Mouse (Mus musculus): Measurements from ENCODE around the gene Uqcrc1. TPM values are rescaled to one million over a fixed set of nuclear protein-coding genes. Genes with fewer than 3 reads are reported as not detected.
A peak's percentile ranks its signal among the peaks of the same experiment; 100 is the strongest.

Uqcrc1 gene
- 354 and 355 TPM in 2 replicates for polyA plus RNA-seq (2015; fragmentation: Nextera tagmentation; extraction: Ambion mirVana)

DNA sequence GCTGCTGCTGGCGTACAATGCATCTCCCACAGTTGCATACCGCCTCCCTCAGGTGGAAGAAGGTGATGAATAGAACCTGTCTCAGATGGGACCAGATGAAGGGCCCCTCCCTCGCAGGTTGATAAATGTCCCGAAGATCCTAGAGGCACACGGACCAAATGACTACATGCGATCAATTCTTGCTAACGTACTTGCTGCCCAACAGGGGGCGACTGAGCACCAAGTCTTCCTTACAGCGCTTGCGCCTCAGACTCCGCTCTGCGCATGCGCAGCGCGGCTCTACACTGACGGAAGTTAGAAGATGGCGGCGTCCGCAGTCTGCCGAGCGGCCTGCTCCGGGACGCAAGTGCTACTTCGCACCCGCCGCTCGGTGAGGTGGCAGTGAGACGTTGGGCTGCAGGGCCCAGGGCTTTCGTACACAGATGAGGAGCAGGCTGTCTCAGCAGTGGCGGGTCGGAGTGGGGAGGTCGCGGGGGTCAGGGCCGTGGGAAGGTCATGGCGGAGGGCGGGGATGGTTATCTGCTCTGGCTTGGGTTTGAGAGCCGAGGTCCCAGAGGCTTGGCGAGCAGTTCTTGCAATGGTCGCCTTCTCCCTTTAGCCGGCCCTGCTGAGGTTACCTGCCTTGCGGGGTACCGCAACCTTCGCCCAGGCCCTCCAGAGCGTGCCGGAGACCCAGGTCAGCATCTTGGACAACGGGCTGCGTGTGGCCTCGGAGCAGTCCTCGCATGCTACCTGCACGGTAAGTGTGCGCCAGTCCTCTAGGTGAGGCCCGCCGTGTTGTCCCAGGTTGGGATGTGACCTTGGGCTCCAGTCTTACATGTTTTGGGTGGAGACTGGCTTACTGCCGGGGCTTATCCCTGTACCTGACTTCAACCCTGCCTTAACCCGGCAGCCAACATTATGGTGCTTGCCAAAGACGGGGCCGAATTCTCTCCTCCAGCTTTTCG is at the start of gene Uqcrc1:
Gene Uqcrc1, plus strand, starts transcription at position 216 of the 947 bp plus-strand sequence.
- under 1% methylated on average over 58 of the region's 58 CpGs for whole genome bisulfite sequencing (ENCODE audit: insufficient replicate concordance)
- Histone ChIP-seq H3K4me3 (replicated peaks) (peak within 1 kb of the TSS; percentile 86), H3K4me2 (peak within 1 kb of the TSS; percentile 83), H3K36me3 (peaks cover 36% of the 10 kb centered on the region), H3K27me3 (no peaks in the 10 kb centered on the region), H3K27ac (peak within 1 kb of the TSS; percentile 70), H3K9ac (peak within 1 kb of the TSS; percentile 86), H3K4me1 (replicated peaks) (peaks cover 30% of the 10 kb centered on the region), H3K9me3 (replicated peaks) (no peaks in the 10 kb centered on the region)
- ATAC-seq (ENCODE audit: low read depth) (peak; percentile 87), DNase-seq (peak; percentile 91)

DNA sequence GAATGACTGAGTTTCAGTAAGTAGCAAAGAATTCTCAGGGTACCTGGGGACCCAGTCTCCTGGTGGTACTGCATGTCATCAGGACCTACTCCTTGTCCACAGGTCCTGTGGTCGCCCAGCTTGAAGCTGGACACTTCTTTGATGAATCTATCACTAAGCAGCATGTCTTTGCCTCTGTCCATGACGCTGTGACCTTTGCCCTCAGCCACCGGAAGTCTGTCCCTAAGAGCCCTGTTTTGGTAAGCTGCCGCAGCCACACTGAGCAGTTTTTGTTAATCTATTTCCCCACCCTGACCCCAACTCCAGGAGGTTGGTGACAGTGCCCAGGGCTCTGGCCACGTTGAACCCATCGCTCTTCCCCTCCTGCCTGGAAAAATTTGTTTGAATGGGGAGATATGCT is 24.1 kb upstream of the Uqcrc1 start:
- no peaks in the 10 kb centered on the region for H3K36me3 ChIP-seq
- H3K9me3 ChIP-seq (replicated peaks) = no peaks in the 10 kb centered on the region
- no peak overlapping the region for H3K27ac ChIP-seq
- no peak overlapping the region for H3K4me3 ChIP-seq (replicated peaks)
- ATAC-seq (ENCODE audit: low read depth) (no peak), DNase-seq (no peak)
- no peaks in the 10 kb centered on the region for H3K27me3 ChIP-seq
- 57% methylated on average over 6 of the region's 6 CpGs for WGBS (ENCODE audit: insufficient replicate concordance)
- 0 out of 2 replicates have a peak, but pooled peaks cover 9% of the 10 kb centered on the region for H3K4me1 ChIP-seq (replicated peaks)
- no peak overlapping the region for H3K4me2 ChIP-seq
- no peak overlapping the region for H3K9ac ChIP-seq

DNA sequence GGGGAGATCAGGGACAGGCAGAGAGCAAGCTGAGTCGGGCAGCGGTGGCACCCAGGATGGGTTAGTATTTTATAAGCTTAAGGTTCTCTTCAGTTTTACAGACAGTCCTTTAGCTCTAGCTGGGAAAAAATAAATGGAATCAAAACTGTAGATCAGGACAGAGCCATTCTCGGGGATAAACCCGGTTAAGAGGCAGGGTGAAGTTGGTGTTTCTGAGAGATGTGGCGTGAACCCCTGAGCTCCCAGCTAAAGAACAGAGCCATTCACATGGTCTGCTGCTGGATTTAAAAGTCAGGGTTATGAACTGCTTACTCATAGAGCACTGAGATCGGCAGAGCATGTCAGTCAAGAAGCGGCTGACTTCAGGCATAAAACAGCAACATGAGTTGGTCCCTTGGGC is 23.3 kb upstream of the Uqcrc1 start:
- no peaks in the 10 kb centered on the region for H3K27me3 ChIP-seq
- DNase-seq (no peak), ATAC-seq (ENCODE audit: low read depth) (no peak)
- H3K9me3 ChIP-seq (replicated peaks) = no peaks in the 10 kb centered on the region
- 0 out of 2 replicates have a peak, but pooled peaks cover 9% of the 10 kb centered on the region for H3K4me1 ChIP-seq (replicated peaks)
- no peak overlapping the region for H3K4me2 ChIP-seq
- no peak overlapping the region for H3K9ac ChIP-seq
- H3K27ac ChIP-seq = no peak overlapping the region
- no peak overlapping the region for H3K4me3 ChIP-seq (replicated peaks)
- H3K36me3 ChIP-seq = no peaks in the 10 kb centered on the region
- 76% methylated on average over 7 of the region's 7 CpGs for WGBS (ENCODE audit: insufficient replicate concordance)

DNA sequence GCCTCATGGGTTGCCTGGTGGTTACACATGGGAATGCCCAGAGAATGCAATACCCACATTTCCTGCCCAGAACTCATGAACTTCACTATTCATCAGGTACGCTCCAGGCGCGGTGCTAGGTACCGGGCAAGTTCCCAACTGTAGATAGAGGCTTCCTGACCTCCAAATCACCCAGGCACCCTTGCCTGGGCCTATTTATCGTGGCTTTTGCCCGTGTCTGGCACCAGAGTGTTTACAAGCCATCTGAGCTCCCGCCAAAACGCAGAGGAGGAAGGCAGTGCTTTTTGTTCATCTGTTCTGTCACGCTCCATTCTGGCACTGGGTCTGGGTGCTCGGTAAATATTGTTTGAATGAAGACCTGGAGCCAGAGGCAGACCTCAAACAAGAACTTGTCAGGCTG is 22.8 kb upstream of the Uqcrc1 start:
- Histone ChIP-seq H3K9me3 (replicated peaks) (no peaks in the 10 kb centered on the region), H3K27ac (no peak overlapping the region), H3K9ac (no peak overlapping the region), H3K27me3 (no peaks in the 10 kb centered on the region), H3K4me3 (replicated peaks) (no peak overlapping the region), H3K4me1 (replicated peaks) (0 out of 2 replicates have a peak, but pooled peaks cover 9% of the 10 kb centered on the region), H3K36me3 (no peaks in the 10 kb centered on the region), H3K4me2 (no peak overlapping the region)
- no peak for ATAC-seq (ENCODE audit: low read depth)
- 70% methylated on average over 10 of the region's 10 CpGs for WGBS (ENCODE audit: insufficient replicate concordance)
- no peak for DNase-seq

DNA sequence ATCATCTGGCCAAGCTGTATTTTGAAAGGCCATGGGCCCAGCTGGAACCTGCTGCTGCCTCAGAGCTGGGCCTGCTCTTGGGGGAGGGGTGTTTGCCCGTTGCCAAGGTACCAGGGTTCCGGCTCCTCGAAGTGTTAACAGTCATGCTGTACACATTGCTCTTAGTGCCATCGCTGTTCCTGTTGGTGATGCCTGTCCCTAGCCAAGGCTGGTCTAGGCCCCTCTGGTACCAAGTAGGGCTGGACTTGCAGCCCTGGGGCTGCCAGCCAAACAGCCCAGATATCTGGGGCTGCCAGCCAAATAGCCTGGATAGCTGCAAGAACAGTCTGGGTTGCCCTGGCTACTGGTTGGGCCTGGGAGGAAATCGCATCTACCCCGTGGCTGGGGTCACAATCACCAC is 21.9 kb upstream of the Uqcrc1 start, which contains the start of gene Tmem89:
Gene Tmem89, plus strand, starts transcription at position 129 of the 400 bp plus-strand sequence.
- Histone ChIP-seq H3K4me1 (replicated peaks) (0 out of 2 replicates have a peak, but pooled peaks cover 9% of the 10 kb centered on the region), H3K9ac (no peak within 1 kb of the TSS), H3K4me2 (no peak within 1 kb of the TSS), H3K9me3 (replicated peaks) (no peaks in the 10 kb centered on the region), H3K27ac (no peak within 1 kb of the TSS), H3K27me3 (no peaks in the 10 kb centered on the region), H3K36me3 (no peaks in the 10 kb centered on the region), H3K4me3 (replicated peaks) (no peak within 1 kb of the TSS)
- WGBS (ENCODE audit: insufficient replicate concordance) = 67% methylated on average over 6 of the region's 6 CpGs
- DNase-seq (no peak), ATAC-seq (ENCODE audit: low read depth) (no peak)

DNA sequence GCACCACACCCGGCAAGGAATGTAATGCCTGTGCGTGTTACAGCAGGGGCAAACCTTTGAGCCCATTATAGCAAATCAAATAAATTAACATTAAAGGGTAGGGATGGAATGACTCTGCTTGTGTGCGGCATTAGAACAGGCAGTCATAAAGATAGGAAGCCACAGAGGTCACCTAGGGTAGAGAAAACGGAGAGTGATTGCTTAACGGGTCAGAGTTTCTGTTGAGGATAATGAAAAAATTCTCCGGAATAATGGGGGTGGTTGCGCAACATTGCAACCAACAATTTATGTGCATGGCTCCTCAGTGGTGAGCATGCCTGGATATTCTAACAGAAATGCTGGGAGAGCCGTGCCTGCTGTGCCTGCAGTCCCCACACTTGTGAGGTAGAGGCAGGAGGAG is 10.5 kb upstream of the Uqcrc1 start:
- H3K27ac ChIP-seq = no peak overlapping the region
- ATAC-seq (ENCODE audit: low read depth) (no peak), DNase-seq (no peak)
- no peak overlapping the region for H3K9ac ChIP-seq
- no peak overlapping the region for H3K4me3 ChIP-seq (replicated peaks)
- no peaks in the 10 kb centered on the region for H3K9me3 ChIP-seq (replicated peaks)
- H3K4me1 ChIP-seq (replicated peaks) = no peaks in the 10 kb centered on the region
- no peak overlapping the region for H3K4me2 ChIP-seq
- no peaks in the 10 kb centered on the region for H3K36me3 ChIP-seq
- WGBS (ENCODE audit: insufficient replicate concordance) = 53% methylated on average over 8 of the region's 8 CpGs
- H3K27me3 ChIP-seq = peaks cover 22% of the 10 kb centered on the region

DNA sequence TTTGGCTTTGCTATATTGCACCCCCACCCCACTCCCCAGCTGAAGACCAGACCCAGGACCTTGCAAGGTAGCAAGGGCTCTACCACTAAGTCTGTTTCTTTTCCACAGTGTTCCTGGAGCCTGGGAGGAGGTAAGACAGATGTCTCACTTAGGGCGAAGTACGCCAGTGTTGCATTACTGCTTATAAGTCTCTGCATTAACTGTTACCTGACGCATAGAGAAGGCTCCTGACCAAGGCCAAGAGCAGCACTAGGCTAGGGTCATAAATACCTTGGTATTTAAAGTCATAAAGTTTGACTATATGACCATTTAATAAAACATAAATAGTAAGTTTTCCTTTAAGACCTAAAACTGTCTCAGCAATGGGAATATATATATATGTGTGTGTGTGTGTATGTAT is 8.0 kb upstream of the Uqcrc1 start:
- Histone ChIP-seq H3K4me2 (no peak overlapping the region), H3K36me3 (no peaks in the 10 kb centered on the region), H3K27ac (no peak overlapping the region), H3K9me3 (replicated peaks) (no peaks in the 10 kb centered on the region), H3K4me1 (replicated peaks) (no peaks in the 10 kb centered on the region), H3K9ac (no peak overlapping the region), H3K27me3 (peaks cover 18% of the 10 kb centered on the region), H3K4me3 (replicated peaks) (no peak overlapping the region)
- 67% methylated on average over 3 of the region's 3 CpGs for WGBS (ENCODE audit: insufficient replicate concordance)
- DNase-seq (no peak), ATAC-seq (ENCODE audit: low read depth) (no peak)

DNA sequence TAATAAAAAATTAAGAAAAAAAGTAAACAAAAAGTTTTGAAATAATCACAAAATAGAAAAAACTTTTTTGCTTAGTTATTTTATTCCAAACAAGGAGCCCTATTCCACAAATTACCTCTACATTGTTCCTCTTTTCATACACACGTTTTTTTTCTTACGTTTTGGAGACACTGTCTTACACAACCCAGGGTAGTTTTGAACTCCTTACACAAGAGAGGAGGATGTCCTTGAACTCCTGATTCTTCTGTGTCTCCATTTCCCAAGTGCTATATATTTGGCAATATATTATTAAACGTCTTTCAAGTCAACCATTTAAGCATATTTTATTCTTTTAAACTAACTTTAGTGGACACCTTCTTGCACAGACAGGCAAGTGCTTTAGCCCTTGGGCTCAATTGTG is 442 bp upstream of the Uqcrc1 start:
- Histone ChIP-seq H3K4me1 (replicated peaks) (peaks cover 25% of the 10 kb centered on the region), H3K36me3 (peaks cover 29% of the 10 kb centered on the region), H3K9me3 (replicated peaks) (no peaks in the 10 kb centered on the region), H3K4me2 (peak overlapping the region; percentile 45), H3K9ac (peak overlapping the region; percentile 50; the same call in 1 of the 2 replicates), H3K27me3 (no peaks in the 10 kb centered on the region), H3K4me3 (replicated peaks) (peak overlapping the region; percentile 86), H3K27ac (no peak overlapping the region)
- 12% methylated on average over 3 of the region's 3 CpGs for WGBS (ENCODE audit: insufficient replicate concordance)
- no peak for DNase-seq
- no peak for ATAC-seq (ENCODE audit: low read depth)

DNA sequence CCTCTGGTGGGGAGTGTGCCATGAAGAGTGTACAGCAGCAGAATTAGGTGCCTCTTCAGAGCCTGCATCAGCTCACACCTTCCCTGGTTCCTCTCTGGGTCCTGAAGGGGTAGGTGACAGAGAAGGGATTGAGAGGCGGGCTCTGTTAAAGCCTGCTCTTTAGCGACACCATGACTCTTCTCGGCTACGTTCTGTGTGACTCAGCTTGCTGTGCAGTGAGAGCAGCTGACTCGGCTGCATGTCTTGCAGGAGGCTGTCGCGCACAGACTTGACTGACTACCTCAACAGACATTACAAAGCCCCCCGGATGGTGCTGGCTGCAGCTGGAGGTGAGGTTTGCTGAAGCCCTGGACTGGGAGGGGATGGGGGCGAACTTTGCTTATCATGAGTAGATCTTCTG is 8.7 kb downstream of the Uqcrc1 start:
- DNase-seq = no peak
- Histone ChIP-seq H3K27me3 (no peaks in the 10 kb centered on the region), H3K9me3 (replicated peaks) (no peaks in the 10 kb centered on the region), H3K9ac (no peak overlapping the region), H3K4me2 (no peak overlapping the region), H3K4me1 (replicated peaks) (peaks cover 24% of the 10 kb centered on the region), H3K36me3 (peaks cover 94% of the 10 kb centered on the region), H3K4me3 (replicated peaks) (no peak overlapping the region), H3K27ac (no peak overlapping the region)
- ATAC-seq (ENCODE audit: low read depth) = peak; percentile 27; the same call in 1 of the 2 replicates
- WGBS (ENCODE audit: insufficient replicate concordance) = 83% methylated on average over 9 of the region's 9 CpGs

DNA sequence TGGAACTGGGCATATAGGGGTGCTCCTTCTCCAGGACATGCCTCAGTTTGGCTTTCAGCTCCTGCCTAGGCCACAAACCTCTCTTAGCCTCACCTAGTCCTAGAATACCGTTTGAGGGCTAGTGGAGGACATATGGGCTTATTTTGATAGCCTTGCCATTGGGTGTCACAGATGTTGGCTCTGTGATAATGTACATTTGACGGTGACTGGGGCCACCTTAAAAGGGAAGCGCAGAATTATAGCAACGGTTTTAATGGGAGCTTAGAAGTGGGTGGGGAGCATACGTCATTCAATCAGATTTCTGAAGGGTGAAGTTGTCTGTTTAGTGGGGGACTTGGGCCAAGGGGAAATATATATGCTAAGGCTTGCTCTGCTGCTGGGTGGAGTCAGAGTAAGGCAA is 9.2 kb downstream of the Uqcrc1 start:
- ATAC-seq (ENCODE audit: low read depth) = peak; percentile 39
- peaks cover 94% of the 10 kb centered on the region for H3K36me3 ChIP-seq

DNA sequence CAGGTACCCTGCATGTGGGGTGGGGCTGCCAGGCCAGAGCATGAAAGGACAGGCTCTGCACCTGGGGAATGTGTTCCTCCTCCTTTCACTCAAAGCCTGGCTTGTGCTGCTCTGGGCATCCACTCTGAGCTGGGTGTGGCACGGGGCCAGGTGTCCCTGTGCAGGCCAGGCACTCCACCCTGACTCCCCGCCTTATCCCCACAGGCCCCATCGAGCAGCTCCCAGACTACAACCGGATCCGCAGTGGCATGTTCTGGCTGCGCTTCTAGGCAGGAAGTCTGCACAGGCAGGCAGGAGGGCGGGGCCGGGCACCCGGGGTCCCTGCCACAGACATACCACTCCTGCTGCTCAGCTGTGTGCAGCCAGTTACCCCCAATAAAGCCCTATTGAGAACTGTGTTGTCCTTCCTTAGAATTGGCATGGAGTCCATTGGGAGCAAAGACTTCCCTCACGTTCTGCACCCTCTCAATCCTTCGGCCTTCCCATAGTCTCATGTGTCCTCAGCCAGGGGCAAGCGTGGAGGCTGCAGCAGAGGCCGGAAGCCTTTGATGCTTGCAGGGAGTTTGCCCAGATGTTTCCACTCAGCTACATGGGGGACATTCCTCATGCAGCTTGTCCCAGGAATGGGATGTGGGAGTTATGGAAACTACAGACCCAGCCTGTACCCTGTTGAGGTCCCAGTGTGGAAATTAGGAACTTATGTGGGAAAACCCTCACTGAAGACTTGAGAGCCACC is 13.0 kb downstream of the Uqcrc1 start:
- WGBS (ENCODE audit: insufficient replicate concordance) = 81% methylated on average over 13 of the region's 13 CpGs
- Histone ChIP-seq H3K27me3 (peaks cover 23% of the 10 kb centered on the region), H3K9ac (no peak overlapping the region), H3K36me3 (peaks cover 62% of the 10 kb centered on the region), H3K27ac (no peak overlapping the region), H3K4me3 (replicated peaks) (no peak overlapping the region), H3K4me1 (replicated peaks) (peaks cover 12% of the 10 kb centered on the region), H3K4me2 (no peak overlapping the region), H3K9me3 (replicated peaks) (no peaks in the 10 kb centered on the region)
- no peak for DNase-seq
- no peak for ATAC-seq (ENCODE audit: low read depth)

More for the DNA sequence above, 9.2 kb downstream of the Uqcrc1 start:
- WGBS (ENCODE audit: insufficient replicate concordance) = 46% methylated on average over 5 of the region's 5 CpGs
- no peak overlapping the region for H3K9ac ChIP-seq
- no peak overlapping the region for H3K4me3 ChIP-seq (replicated peaks)
- H3K4me1 ChIP-seq (replicated peaks) = peaks cover 24% of the 10 kb centered on the region
- H3K4me2 ChIP-seq = no peak overlapping the region
- no peaks in the 10 kb centered on the region for H3K9me3 ChIP-seq (replicated peaks)
- no peaks in the 10 kb centered on the region for H3K27me3 ChIP-seq
- DNase-seq = no peak
- H3K27ac ChIP-seq = no peak overlapping the region
